Mouse (Mus musculus): ENCODE measurements around the gene Tsr2. TPM values are rescaled to one million over a fixed set of nuclear protein-coding genes. Genes with fewer than 3 reads are reported as not detected.

Tsr2 gene
- total RNA-seq, 2 experiments from 2014 or later = 52.6 to 56.6 TPM

DNA sequence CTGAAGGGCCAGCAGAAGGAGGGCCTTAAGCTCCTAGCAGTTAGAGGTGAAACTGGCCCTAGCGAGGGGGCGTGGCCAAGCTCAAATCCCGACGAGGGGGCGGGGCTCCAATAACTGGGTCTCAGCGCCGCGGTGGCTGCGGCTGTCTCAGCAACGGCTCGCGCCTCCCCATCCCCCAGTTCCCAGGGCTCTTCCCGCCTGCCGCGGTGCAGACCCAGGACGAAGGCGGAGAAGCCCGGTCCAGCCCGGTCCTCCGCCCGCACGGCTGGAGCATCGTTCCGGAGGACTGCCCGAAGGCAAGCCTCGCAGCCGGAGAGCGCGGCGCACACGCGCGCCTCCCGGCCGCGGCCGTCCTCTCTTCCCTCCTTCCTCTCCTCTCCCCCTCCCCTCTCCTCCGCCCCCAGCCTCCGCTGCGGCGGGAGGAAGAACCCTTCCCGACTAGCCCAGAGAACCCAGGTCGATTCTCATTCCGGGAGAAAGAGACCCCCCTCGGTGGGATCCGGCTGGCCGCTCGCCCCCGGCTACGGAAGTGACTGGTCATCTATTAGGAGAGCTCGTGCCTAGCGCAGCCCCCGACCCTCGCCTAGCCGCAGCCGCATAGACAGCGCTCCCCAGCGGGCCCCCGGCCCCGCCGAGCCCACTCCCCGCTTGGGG lies 49.4 kb downstream of the Tsr2 start:
- DNase-seq (ENCODE audit: low spot score in 2 of 2) = peak; percentile 74 to 86

DNA sequence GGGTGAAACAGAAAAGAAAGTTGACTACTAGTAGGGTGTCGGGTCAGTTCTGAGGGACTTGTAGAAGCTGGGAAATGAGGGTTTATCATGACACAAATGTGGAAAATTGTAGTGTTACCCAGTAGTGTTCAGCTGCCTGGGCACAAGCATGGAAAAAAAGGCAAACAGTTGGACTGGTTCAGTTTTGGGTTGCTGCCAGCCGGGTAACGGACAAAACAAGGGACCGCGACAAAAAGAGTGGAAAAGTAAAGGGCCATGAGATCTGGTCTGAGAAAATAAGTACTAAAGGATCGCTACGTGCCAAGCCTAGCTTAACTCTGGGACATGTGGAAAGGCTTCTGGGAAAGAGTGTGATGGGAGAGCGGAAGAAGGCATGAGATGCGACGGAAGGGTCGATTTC lies 50.0 kb downstream of the Tsr2 start:
- peak; percentile 12 to 25 for DNase-seq (ENCODE audit: low spot score in 2 of 2)

DNA sequence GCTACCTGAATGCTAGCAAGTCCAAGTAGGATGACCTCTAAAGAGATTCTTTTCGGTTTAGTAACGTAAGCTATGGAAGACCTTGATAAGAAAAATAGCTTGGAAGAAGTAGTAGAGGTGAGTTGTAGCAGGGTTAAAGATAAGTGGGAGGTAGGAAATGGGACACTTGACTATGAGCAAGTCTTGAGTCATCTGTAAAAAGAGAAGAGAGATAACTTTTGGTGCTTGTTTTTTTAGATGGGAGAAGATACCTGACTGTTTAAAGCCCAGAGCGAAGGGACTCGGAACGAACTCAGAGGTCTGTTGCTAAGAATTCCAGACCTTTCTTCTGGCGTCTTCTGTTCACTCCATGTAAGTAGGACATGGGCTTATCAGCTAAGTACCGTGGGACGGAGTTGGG lies 50.5 kb downstream of the Tsr2 start, which contains the start of gene Fgd1:
Fgd1 (plus strand) TSS at position 301 of the 400 bp plus-strand sequence.
- DNase-seq (ENCODE audit: low spot score in 2 of 2) = no peak

DNA sequence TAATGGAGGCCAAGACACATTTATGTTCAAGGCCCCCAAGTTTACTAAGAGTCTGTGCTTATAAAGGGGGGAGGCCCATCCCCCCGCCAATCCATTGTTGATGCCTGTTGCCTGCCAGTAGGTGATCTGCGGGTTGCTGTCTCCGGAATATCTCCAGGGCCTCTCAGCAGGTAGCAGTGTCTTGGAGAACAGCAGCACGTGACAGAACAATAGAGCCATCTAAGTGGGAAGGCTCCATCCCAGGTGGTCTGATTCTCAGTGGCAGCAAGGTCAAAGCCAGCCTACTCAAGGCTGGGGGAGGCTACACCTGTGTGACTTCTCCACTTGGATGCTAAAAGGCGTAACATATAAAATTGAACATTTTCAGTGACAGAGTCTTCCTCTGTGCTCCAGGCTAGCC lies 55.1 kb downstream of the Tsr2 start:
- DNase-seq (ENCODE audit: low spot score in 2 of 2) = no peak

Other genes starting within 250 kb of the Tsr2 start
- gene Gnl3l, start 79.2 kb downstream of the Tsr2 start, total RNA-seq (2021) = 100 to 1,000 TPM; 206 to 226 TPM
- gene Fgd1, start 50.4 kb downstream of the Tsr2 start, total RNA-seq (2021) = 10 to 100 TPM; 33.5 to 38.4 TPM
- 10 to 100 TPM; 34.8 to 35.2 TPM for gene Wnk3, start 101.5 kb upstream of the Tsr2 start, total RNA-seq (2021)
- gene Fam120c, start 247.6 kb upstream of the Tsr2 start, total RNA-seq (2021) = 10 to 100 TPM; 41.8 to 43.0 TPM